Mouse (Mus musculus): ENCODE results near the gene Adam12. TPM values are rescaled to one million over a fixed set of nuclear protein-coding genes. Genes with fewer than 3 reads are reported as not detected.
A peak's percentile ranks its signal among the peaks of the same experiment; 100 is the strongest.

The Adam12 gene
- polyA plus RNA-seq, 1 experiment from 2014 or later: 50.9 TPM

DNA sequence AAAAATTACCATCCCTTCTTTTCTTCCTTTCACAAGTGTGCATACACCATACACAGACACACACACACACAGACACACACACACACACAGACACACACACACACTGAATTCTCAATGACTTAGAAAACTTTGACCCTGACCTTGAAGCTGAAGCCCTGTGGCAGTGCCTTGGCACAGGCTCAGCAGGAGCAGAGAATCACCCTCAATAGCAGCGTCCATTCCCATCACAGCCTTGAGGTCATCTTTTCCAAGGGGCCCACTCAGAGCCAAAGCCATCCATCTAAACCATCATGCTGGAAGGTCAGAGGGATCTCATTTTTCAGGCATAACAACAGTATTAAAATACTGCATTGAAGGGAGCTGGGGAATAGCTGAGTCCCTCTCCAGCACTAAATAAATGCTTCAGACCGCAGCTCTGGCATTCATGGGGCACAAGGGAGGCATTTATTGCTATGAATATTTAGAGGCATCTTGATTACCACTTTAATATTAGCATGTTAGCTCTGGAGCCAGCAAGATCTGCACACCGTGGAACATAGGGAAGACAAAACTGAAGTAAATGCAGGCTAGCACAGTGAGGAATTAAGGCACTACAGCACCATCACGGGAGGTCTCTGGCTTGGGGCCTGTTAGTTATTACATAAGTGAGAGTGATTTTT, 92.5 kb downstream of the Adam12 start:
- peaks cover 2% of the 10 kb centered on the region; the same call in 1 of the 2 replicates for H3K36me3 ChIP-seq (ENCODE audit: insufficient read depth)
- no peaks in the 10 kb centered on the region for H3K9me3 ChIP-seq (ENCODE audit: low read depth, low read length)
- no peak overlapping the region for H3K9ac ChIP-seq
- ATAC-seq (ENCODE audit: insufficient read depth) (no peak), DNase-seq (peak; percentile 30)
- no peak overlapping the region for H3K4me3 ChIP-seq (ENCODE audit: low read depth, low read length)
- 60% methylated on average over 4 of the region's 4 CpGs for WGBS
- TF ChIP-seq CTCF (IDR thresholded peaks at IDR 0.05; ENCODE audit: low read depth): no peak
- H3K4me2 ChIP-seq: no peak overlapping the region
- H3K4me1 ChIP-seq (ENCODE audit: insufficient read depth): peaks cover 4% of the 10 kb centered on the region; the same call in 1 of the 2 replicates
- H3K27ac ChIP-seq (ENCODE audit: low read depth): no peak overlapping the region
- no peaks in the 10 kb centered on the region for H3K27me3 ChIP-seq (ENCODE audit: insufficient read depth, low read length)

GRCm38 (mm10) chr7:134132323-134132722, 99.6 kb downstream of the Adam12 start:
- Histone ChIP-seq H3K4me1 (ENCODE audit: insufficient read depth) (no peaks in the 10 kb centered on the region), H3K27ac (ENCODE audit: low read depth) (no peak overlapping the region), H3K9ac (no peak overlapping the region), H3K27me3 (ENCODE audit: insufficient read depth, low read length) (no peaks in the 10 kb centered on the region), H3K4me2 (no peak overlapping the region), H3K36me3 (ENCODE audit: insufficient read depth) (peaks cover 19% of the 10 kb centered on the region), H3K9me3 (ENCODE audit: low read depth, low read length) (no peaks in the 10 kb centered on the region), H3K4me3 (ENCODE audit: low read depth, low read length) (no peak overlapping the region)
- DNase-seq: no peak
- no peak for ATAC-seq (ENCODE audit: insufficient read depth)
- 90% methylated on average over 2 of the region's 2 CpGs for WGBS
- TF ChIP-seq CTCF (IDR thresholded peaks at IDR 0.05; ENCODE audit: low read depth): no peak

- ATAC-seq (ENCODE audit: insufficient read depth): peak; percentile 52; the same call in 1 of the 2 replicates
Measured at GRCm38 (mm10) chr7:134128087-134128522, 103.8 kb downstream of the Adam12 start.

GRCm38 (mm10) chr7:134121397-134121796, 110.5 kb downstream of the Adam12 start:
- Histone ChIP-seq H3K36me3 (ENCODE audit: insufficient read depth) (peaks cover 12% of the 10 kb centered on the region; the same call in 1 of the 2 replicates), H3K4me1 (ENCODE audit: insufficient read depth) (no peaks in the 10 kb centered on the region), H3K27me3 (ENCODE audit: insufficient read depth, low read length) (no peaks in the 10 kb centered on the region), H3K4me2 (no peak overlapping the region), H3K4me3 (ENCODE audit: low read depth, low read length) (no peak overlapping the region), H3K27ac (ENCODE audit: low read depth) (no peak overlapping the region), H3K9ac (no peak overlapping the region), H3K9me3 (ENCODE audit: low read depth, low read length) (no peaks in the 10 kb centered on the region)
- DNase-seq (no peak), ATAC-seq (ENCODE audit: insufficient read depth) (no peak)
- no peak for TF ChIP-seq CTCF (IDR thresholded peaks at IDR 0.05; ENCODE audit: low read depth)
- WGBS: 50% methylated on average over 2 of the region's 2 CpGs

More at GRCm38 (mm10) chr7:134128087-134128522, 103.8 kb downstream of the Adam12 start:
- H3K9me3 ChIP-seq (ENCODE audit: low read depth, low read length): no peaks in the 10 kb centered on the region
- 0 out of 2 replicates have a peak, but pooled peaks cover 8% of the 10 kb centered on the region for H3K36me3 ChIP-seq (ENCODE audit: insufficient read depth)
- no peak overlapping the region for H3K4me2 ChIP-seq
- no peak overlapping the region for H3K4me3 ChIP-seq (ENCODE audit: low read depth, low read length)
- TF ChIP-seq CTCF (IDR thresholded peaks at IDR 0.05; ENCODE audit: low read depth): no peak
- 70% methylated on average over 5 of the region's 5 CpGs for WGBS
- H3K9ac ChIP-seq: no peak overlapping the region
- no peaks in the 10 kb centered on the region for H3K27me3 ChIP-seq (ENCODE audit: insufficient read depth, low read length)
- peak; percentile 62 for DNase-seq
- H3K4me1 ChIP-seq (ENCODE audit: insufficient read depth): no peaks in the 10 kb centered on the region
- no peak overlapping the region for H3K27ac ChIP-seq (ENCODE audit: low read depth)

DNA sequence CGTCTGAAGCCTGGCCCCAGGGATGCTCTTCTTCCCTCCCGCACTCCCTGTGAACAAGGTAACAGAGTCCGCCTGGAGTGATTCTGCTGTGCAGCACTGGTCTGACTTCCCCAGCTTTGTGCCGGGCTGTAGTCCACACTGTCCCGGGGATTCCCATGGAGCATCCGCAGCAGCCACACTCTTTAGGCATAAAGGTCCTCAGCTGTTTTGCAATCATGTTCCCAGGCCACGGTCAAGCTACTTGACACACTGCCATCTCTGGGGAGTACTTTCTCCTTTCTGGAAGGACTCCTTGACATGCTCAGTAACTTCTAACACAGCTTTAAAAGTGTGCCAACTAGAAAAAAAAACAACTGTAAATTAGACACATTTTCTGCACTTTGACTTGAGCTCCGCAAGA, 116.5 kb downstream of the Adam12 start:
- Histone ChIP-seq H3K9me3 (ENCODE audit: low read depth, low read length) (no peaks in the 10 kb centered on the region), H3K4me1 (ENCODE audit: insufficient read depth) (no peaks in the 10 kb centered on the region), H3K27me3 (ENCODE audit: insufficient read depth, low read length) (no peaks in the 10 kb centered on the region), H3K36me3 (ENCODE audit: insufficient read depth) (peaks cover 18% of the 10 kb centered on the region), H3K9ac (no peak overlapping the region), H3K4me3 (ENCODE audit: low read depth, low read length) (no peak overlapping the region), H3K27ac (ENCODE audit: low read depth) (peak overlapping the region; percentile 47; the same call in 1 of the 2 replicates), H3K4me2 (no peak overlapping the region)
- DNase-seq: peak; percentile 46
- WGBS: 68% methylated on average over 8 of the region's 8 CpGs
- peak; percentile 35; the same call in 1 of the 2 replicates for ATAC-seq (ENCODE audit: insufficient read depth)
- no peak for TF ChIP-seq CTCF (IDR thresholded peaks at IDR 0.05; ENCODE audit: low read depth)

DNA sequence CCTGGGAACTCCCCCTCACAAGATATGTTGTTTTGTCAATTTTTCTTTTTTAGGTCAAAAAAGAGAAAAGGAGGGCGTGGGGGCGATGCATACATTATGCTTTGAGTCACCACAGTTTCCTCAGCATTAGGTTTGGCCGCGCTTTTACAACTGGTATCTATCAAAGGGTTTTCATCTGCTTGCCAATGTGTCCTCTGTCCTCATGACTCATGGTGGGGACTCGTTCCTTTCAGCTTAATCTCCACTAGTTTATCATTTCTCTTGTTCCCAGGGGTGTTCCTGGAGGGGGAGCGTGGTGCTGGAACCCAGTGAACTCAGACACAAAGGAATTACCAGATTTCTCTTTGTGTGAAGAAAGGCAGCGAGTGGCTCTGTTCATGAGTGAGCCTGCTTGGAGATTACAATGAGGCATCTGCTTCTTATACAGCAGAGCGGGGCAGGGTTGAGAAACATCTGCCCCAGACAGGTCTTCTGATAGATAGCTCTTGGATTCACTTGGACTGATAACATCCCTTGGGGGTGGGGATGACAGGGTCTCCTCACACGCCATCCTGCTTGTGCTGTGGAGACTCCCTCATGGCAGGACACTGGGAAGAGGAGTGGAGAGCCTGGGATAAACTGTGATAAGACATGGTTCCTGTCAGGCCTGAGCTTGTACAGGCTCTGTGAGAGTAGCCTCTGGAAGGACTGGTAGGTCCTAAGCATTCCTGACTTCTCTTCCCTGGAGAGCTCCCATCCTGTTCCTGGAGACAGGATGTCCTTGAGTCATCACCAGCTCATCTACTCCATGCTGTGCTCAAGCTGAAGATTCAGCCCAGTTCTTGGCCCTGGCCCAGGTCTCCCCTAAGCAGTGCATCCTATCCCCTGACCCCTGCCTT, 117.4 kb downstream of the Adam12 start:
- TF ChIP-seq CTCF (IDR thresholded peaks at IDR 0.05; ENCODE audit: low read depth): no peak
- Histone ChIP-seq H3K4me1 (ENCODE audit: insufficient read depth) (no peaks in the 10 kb centered on the region), H3K36me3 (ENCODE audit: insufficient read depth) (peaks cover 18% of the 10 kb centered on the region), H3K27me3 (ENCODE audit: insufficient read depth, low read length) (no peaks in the 10 kb centered on the region), H3K4me2 (no peak overlapping the region), H3K9ac (no peak overlapping the region), H3K4me3 (ENCODE audit: low read depth, low read length) (no peak overlapping the region), H3K9me3 (ENCODE audit: low read depth, low read length) (no peaks in the 10 kb centered on the region), H3K27ac (ENCODE audit: low read depth) (peak overlapping the region; percentile 47; the same call in 1 of the 2 replicates)
- peak; percentile 33 for DNase-seq
- ATAC-seq (ENCODE audit: insufficient read depth): peak; percentile 78
- WGBS: 58% methylated on average over 9 of the region's 9 CpGs

DNA sequence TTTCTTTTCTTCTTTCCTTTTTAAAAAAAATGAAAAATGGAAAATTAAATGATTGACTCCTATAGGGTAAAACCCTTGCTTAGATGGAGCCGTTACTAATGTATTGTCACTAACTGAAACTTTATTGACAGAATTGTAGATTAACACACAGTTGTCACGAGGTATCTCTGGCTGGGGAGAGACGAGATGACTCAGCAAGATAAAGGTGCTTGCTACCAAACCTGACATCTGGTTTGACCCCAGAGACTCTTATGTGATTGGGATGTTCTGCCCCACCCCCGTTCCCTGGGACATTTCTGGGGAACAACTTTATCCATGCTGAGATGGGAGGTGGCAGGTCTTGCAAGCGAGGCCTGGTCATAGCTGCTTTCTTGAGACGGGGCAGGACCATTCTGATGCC, 118.1 kb downstream of the Adam12 start:
- Histone ChIP-seq H3K4me2 (no peak overlapping the region), H3K27me3 (ENCODE audit: insufficient read depth, low read length) (no peaks in the 10 kb centered on the region), H3K4me3 (ENCODE audit: low read depth, low read length) (no peak overlapping the region), H3K9ac (no peak overlapping the region), H3K27ac (ENCODE audit: low read depth) (no peak overlapping the region), H3K9me3 (ENCODE audit: low read depth, low read length) (no peaks in the 10 kb centered on the region), H3K36me3 (ENCODE audit: insufficient read depth) (peaks cover 18% of the 10 kb centered on the region), H3K4me1 (ENCODE audit: insufficient read depth) (no peaks in the 10 kb centered on the region)
- ATAC-seq (ENCODE audit: insufficient read depth) (no peak), DNase-seq (no peak)
- 52% methylated on average over 6 of the region's 6 CpGs for WGBS
- no peak for TF ChIP-seq CTCF (IDR thresholded peaks at IDR 0.05; ENCODE audit: low read depth)

All from lung, embryonic 14.5 days (tissue).